Mouse (Mus musculus) frontal cortex, adult 2 months (tissue): ENCODE data around the gene Lypd6b. TPM values are rescaled to one million over a fixed set of nuclear protein-coding genes. Genes with fewer than 3 reads are reported as not detected.
A peak's percentile ranks its signal among the peaks of the same experiment; 100 is the strongest.

ENCODE experiments used
- DNase-seq, 2 experiments: peaks; one replicate each; pipeline ENCODE4 v3.0.0; 2022; ENCODE audit warnings: low spot score in 1 of 2; ENCODE audit errors: extremely low spot score in 1 of 2
- polyA plus RNA-seq: library from polyadenylated mRNA; depleted of rRNA; stranded (reverse); fragments of >200 nt; gene quantifications from 2 replicates; pipeline ENCODE4 v1.2.3, GENCODE M21; 2012

Gene Lypd6b
- polyA plus RNA-seq, 1 experiment: 7.5 TPM

DNA sequence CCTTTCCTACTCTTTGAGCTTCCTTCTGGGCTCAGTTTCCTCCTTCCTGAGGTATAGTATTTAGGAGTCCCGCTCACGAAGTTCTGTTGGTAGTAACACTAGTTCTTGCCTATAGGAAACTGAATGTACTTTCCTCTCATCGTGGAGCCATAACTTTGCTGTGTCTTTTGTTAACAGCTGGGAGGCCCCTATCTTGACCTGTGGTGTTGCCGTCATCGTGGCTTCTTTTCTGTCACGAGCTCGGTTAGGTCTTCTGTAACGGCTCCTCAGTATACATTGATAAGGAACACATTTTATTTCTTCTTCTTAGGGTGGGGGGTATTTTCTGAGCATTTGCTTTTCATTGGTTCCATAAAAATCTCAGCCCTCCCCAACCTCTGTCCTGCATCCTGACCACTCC, 74.2 kb downstream of the Lypd6b start:
- DNase-seq: no peak

DNA sequence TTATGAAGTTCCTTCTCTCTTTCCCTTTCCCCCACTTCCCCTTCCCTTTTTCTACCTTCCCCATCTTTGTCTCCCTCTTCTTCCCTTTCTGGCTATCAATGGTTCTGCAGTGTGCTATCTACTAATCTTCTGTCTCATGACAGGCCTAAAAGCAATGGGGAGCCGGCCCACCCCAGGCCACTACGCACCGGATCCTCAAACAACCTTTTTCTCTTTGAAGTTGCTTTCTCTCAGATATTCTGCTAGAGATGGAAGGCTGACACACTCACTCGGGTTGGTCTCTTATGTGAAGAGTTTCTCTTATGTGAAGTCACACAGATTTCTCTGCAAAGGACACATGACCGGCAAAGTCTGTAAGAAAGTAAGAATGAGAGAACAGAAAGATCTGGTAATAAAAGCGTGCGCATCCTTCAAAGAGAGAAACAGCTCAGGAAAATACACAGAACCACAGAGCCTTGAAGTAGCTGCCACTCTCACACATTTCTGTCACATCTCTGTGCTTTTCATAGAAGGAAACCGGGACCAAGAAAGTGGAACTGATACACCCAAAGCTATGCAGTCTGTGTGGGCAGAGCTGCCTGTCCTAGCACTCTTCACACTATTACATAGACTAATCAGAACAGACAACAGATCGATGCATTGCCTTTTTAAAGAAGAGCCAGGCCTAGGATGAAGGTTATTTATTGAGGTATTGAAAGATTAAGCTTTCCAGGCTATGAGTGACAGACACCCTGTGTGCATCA, 80.8 kb downstream of the Lypd6b start:
- no peak for DNase-seq

DNA sequence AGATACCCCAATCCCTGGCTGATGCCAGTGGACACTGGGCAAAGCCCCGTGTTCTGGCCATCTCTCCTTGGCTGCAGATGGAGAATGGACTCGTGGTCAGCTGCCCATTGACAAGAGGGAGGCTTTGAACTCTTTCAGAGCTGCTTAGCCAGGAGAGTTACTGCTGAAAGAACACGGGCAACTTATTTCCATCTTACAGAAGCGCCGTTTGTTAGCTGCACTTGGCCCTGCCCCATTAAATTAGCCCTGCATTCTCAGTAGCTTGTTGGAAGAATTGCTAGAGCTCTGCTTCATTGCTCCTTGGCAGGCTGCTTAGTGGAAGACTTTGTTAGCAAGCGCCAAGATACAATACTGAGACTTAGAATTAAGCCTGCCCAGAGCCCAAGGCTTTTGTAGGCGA, 81.6 kb downstream of the Lypd6b start:
- peak; percentile 38 to 51 for DNase-seq

DNA sequence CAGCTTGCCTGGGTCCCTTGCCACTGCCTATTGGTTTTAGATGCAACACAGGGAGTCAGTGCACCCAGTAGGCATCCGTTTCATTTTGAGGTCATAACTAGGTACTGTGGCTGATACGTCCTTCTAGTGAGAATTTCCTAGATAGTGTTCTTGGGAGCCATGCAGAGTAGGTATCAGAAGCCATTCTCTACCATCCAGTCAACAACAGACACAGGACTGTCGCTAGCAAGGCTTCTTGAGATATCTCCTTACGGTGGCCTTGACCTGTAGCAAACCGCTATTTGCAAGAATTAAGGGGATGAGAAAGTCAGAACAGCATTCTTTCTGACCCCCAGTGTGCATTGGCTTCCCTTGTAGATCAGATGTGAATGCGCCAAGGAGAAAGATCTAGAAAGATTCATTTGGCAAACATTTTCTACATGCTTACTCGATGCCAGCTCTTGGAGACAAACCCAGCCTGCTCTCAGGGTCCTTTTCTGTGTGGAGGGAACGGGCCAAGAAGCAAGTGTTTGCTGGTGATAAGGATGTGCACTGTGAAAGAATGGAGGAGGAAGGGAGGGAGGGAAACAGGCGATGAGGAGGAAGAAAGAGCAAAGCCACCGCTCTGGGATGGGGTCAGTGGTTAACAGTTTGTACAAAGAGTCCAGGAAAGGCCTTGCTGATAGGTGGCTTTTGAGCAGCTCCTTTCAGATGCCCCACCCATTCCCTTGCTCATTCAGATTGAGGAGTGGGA, 82.5 kb downstream of the Lypd6b start:
- no peak for DNase-seq

DNA sequence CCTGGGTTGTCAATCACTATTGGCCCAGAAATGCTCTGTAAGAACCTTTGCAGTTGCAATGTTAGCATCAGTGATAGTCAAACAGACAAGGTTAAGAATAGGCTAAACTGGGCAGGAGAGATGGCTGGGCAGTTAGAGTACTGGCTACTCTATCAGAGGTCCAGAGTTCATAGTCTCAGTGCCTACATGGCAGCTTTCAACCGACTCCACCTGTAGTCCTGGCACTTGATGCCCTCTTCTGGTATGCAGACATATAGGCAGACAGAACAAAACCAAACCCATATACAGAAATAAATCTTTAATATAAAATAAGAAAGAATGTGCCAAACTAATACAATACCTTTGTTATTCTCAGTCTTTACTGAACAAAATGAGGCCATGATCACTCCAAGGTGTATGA, 83.5 kb downstream of the Lypd6b start:
- no peak for DNase-seq

DNA sequence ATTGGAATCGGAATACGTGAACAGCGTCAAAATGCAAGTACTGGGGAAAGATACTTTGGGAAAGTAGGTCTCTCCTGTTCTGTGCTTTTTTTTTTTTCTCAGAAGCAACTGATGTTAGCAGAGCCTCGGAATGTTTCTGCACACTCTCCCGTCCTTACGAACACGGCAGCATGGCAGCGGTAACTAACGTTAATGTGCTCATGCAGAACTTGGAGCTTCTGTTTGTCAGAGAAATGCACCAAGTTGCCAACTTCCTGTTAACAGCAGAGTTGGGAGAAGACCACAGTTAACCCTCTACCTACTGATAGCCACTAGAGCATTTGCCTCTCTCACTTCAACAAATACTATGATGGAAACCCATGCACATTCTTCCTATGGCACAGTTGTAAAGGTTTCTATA, 93.0 kb downstream of the Lypd6b start:
- no peak for DNase-seq

DNA sequence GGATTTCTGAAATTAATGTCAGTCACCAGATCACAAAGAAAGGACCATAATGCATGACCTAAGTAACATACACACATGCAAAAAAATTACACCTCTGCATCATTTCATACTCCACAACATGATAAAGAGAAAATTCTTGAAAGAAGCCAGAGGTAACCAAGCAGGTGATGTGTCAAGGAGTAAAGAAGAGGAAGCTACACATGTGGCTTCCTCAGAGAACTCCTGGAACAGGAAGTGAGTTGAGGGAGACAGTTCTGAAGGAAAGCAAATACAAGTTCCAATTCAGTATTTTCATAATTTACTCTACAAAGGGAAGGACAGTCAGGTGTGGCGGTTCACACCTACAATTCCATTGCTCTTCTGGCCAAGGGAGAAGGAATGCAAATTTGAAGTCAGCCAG, 93.5 kb downstream of the Lypd6b start:
- DNase-seq: no peak

DNA sequence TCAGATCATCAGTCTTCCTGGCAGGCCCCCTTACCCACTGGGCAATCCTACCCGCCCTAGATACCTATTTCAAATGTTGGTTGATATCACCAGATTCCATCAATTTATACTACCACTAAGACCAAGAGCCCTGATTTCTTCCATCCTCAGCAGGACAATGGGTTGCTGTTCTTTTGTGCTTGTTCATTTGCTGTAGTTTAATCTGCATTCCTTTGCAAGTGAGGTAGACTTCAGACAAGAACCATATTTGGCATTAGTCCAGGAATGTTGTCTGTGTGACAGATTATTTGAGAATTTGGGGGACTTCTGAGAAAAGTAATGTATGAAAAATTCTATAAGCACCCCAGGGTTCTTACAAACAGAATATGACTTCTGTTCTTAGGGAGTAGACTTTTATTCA, 95.0 kb downstream of the Lypd6b start:
- no peak for DNase-seq

GRCm38 (mm10) chr2:49883990-49884389, 96.5 kb downstream of the Lypd6b start:
- DNase-seq: no peak

GRCm38 (mm10) chr2:49886209-49886608, 98.7 kb downstream of the Lypd6b start:
- DNase-seq: no peak

DNA sequence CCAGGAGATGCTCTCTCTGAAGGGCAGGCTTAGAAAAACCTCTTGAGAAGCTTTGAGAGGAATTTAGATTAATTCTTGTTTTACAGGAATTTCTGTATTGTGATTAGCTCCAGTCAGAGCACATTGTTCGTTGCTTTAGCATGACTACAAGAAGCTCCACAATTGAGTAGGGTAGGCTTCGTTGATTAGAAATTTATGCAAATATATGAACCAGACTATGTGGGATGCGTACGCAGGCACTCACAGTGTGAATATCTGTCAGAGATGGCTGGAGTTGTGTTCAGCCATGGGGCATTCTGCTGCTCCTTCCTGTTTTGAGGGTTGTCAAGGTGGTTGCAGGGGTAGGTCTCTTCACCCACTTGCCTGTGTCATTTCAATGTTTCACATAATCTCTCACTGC, 100.9 kb downstream of the Lypd6b start:
- DNase-seq: no peak

GRCm38 (mm10) chr2:49890727-49891126, 103.2 kb downstream of the Lypd6b start:
- no peak for DNase-seq

- DNase-seq: no peak
These were observed 122.4 kb downstream of the Lypd6b start for GRCm38 (mm10) chr2:49909838-49910407.

DNA sequence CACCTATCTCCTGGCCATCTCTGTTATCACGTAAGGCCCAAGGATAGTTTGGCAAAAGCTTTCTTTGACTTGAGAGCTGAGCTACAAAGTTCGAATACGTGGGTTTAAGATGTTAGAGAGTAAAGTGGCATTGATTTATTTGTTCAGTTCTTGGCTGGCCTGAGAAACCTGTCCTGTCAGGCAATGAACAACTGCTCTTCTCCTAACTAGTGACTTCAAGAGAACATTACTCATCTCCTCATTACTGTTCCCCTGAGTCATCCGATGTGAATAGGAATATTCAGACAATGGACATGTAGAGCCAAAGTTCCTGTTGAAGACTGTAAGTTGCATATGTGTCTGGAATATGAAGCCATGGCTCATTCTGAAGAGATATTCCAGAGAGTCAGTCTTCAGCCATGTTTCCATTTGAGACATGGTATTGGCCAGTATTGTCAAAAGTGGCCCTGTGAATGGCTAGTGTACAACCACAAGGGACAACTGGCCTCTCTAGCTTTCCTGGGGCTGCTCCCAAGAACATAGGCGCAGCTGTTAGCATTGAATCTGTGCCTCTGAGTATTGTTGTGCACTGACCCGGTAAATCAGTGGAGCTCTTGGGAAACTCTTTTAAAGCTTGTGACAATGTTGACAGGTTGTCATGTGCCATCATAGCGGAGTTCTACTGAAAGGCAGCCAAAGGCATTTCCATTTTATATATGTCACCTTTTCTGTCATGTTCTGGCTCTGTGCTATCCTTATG, 124.0 kb downstream of the Lypd6b start:
- no peak for DNase-seq

GRCm38 (mm10) chr2:49912261-49912895, 124.9 kb downstream of the Lypd6b start:
- no peak for DNase-seq

- DNase-seq: no peak
These were observed 130.0 kb downstream of the Lypd6b start for GRCm38 (mm10) chr2:49917489-49917888.

DNA sequence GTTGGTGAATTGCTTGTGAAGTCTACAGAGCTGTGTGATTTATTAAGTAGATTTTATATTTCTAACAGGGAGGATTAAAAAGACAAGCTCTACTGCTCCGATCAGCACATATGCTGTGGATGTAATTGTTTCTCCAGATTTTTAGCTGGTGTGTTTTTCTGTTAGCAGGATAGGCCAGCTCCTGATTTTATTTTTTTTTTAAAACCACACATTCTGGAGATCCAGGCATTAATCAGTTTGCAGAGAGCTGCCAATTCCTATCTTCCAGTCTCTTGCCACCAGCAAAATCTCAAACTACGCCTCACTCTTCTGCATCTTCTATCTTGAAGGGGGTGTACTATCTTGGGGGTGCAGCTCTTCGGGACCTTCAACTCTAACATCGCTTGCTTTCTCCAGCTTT, 130.6 kb downstream of the Lypd6b start:
- DNase-seq: no peak

- peak in 1 of 2 experiments; percentile 6 for DNase-seq
These were observed 131.2 kb downstream of the Lypd6b start for GRCm38 (mm10) chr2:49918692-49919091.

- DNase-seq: no peak
These were observed 134.5 kb downstream of the Lypd6b start for GRCm38 (mm10) chr2:49921948-49922347.

DNA sequence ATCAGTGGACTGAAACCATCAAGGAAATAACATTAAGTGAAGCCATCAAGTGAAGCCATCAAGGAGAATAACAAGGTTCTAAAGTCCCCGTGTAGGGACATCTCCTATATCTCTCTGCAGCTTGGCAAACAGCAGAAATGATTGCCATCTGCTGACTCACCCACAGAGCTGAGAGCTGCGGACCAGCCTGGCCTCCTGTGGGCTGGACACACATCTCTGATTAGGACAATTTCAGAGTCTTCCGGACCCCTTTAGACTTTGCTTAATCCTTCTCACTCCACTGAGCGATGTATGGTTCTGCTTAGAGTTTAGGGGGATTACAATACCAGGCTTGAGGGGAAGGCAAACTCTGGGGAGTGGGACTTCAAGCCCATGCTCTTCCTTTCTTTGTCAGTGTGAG, 135.3 kb downstream of the Lypd6b start:
- DNase-seq: no peak

- no peak for DNase-seq
These were observed 138.7 kb downstream of the Lypd6b start for GRCm38 (mm10) chr2:49926186-49926585.
